Mouse (Mus musculus): Measurements from ENCODE around the gene 5730455P16Rik. TPM values are rescaled to one million over a fixed set of nuclear protein-coding genes. Genes with fewer than 3 reads are reported as not detected.
A peak's percentile ranks its signal among the peaks of the same experiment; 100 is the strongest.
"Not testable (repeated sequence)": the region's sequence is repeated elsewhere in the genome, so short reads cannot be mapped to it uniquely, and the experiment has no call there.

5730455P16Rik gene
- polyA plus RNA-seq, 1 experiment from 2014 or later = 21.2 TPM

GRCm38 (mm10) chr11:80395930-80396329 is 18.1 kb upstream of the 5730455P16Rik start:
- ATAC-seq (replicated peaks; ENCODE audit: low FRiP score) = no peak
- no peaks in the 10 kb centered on the region for H3K9me3 ChIP-seq (replicated peaks)
- H3K9ac ChIP-seq = no peak overlapping the region
- H3K27me3 ChIP-seq = no peaks in the 10 kb centered on the region
- no peak overlapping the region for H3K27ac ChIP-seq
- H3K4me2 ChIP-seq = no peak overlapping the region
- WGBS = 93% methylated on average over 3 of the region's 3 CpGs
- H3K4me1 ChIP-seq = no peaks in the 10 kb centered on the region
- no peak overlapping the region for H3K4me3 ChIP-seq (replicated peaks)
- H3K36me3 ChIP-seq = peaks cover 81% of the 10 kb centered on the region

GRCm38 (mm10) chr11:80391407-80392120 is 13.7 kb upstream of the 5730455P16Rik start:
- ATAC-seq (replicated peaks; ENCODE audit: low FRiP score) = no peak
- Histone ChIP-seq H3K36me3 (peaks cover 82% of the 10 kb centered on the region), H3K9ac (no peak overlapping the region), H3K4me3 (replicated peaks) (no peak overlapping the region), H3K9me3 (replicated peaks) (no peaks in the 10 kb centered on the region), H3K4me2 (no peak overlapping the region), H3K4me1 (peaks cover 4% of the 10 kb centered on the region; the same call in 1 of the 2 replicates), H3K27me3 (no peaks in the 10 kb centered on the region), H3K27ac (no peak overlapping the region)
- 82% methylated on average over 2 of the region's 2 CpGs for WGBS

GRCm38 (mm10) chr11:80389885-80390284 is 12.1 kb upstream of the 5730455P16Rik start:
- ATAC-seq (replicated peaks; ENCODE audit: low FRiP score) = no peak
- no peak overlapping the region for H3K27ac ChIP-seq
- peaks cover 19% of the 10 kb centered on the region for H3K4me1 ChIP-seq
- 88% methylated on average over 1 of the region's 1 CpGs for WGBS
- no peak overlapping the region for H3K9ac ChIP-seq
- H3K27me3 ChIP-seq = no peaks in the 10 kb centered on the region
- H3K36me3 ChIP-seq = peaks cover 74% of the 10 kb centered on the region
- H3K4me2 ChIP-seq = no peak overlapping the region
- no peak overlapping the region for H3K4me3 ChIP-seq (replicated peaks)
- no peaks in the 10 kb centered on the region for H3K9me3 ChIP-seq (replicated peaks)

- Histone ChIP-seq H3K4me1 (peaks cover 28% of the 10 kb centered on the region), H3K4me3 (replicated peaks) (no peak overlapping the region), H3K9me3 (replicated peaks) (no peaks in the 10 kb centered on the region), H3K9ac (no peak overlapping the region), H3K36me3 (peaks cover 55% of the 10 kb centered on the region), H3K4me2 (peak overlapping the region; percentile 68; the same call in 1 of the 2 replicates), H3K27me3 (no peaks in the 10 kb centered on the region), H3K27ac (no peak overlapping the region)
- 68% methylated on average over 2 of the region's 2 CpGs for WGBS
- ATAC-seq (replicated peaks; ENCODE audit: low FRiP score) = no peak
These were observed 9.0 kb upstream of the 5730455P16Rik start for GRCm38 (mm10) chr11:80386790-80387189.

GRCm38 (mm10) chr11:80385055-80385454 is 7.2 kb upstream of the 5730455P16Rik start:
- H3K27ac ChIP-seq = no peak overlapping the region
- H3K27me3 ChIP-seq = no peaks in the 10 kb centered on the region
- H3K9me3 ChIP-seq (replicated peaks) = no peaks in the 10 kb centered on the region
- 36% methylated on average over 4 of the region's 4 CpGs for WGBS
- H3K4me3 ChIP-seq (replicated peaks) = peak overlapping the region; percentile 93
- H3K4me2 ChIP-seq = peak overlapping the region; percentile 68
- no peak for ATAC-seq (replicated peaks; ENCODE audit: low FRiP score)
- H3K4me1 ChIP-seq = peaks cover 28% of the 10 kb centered on the region
- peaks cover 43% of the 10 kb centered on the region for H3K36me3 ChIP-seq
- peak overlapping the region; percentile 98 for H3K9ac ChIP-seq

- Histone ChIP-seq H3K9ac (peak overlapping the region; percentile 98), H3K27ac (no peak overlapping the region), H3K4me2 (peak overlapping the region; percentile 68), H3K4me1 (peaks cover 28% of the 10 kb centered on the region), H3K27me3 (no peaks in the 10 kb centered on the region), H3K4me3 (replicated peaks) (peak overlapping the region; percentile 93), H3K9me3 (replicated peaks) (no peaks in the 10 kb centered on the region), H3K36me3 (peaks cover 38% of the 10 kb centered on the region)
- no peak for ATAC-seq (replicated peaks; ENCODE audit: low FRiP score)
These were observed 6.6 kb upstream of the 5730455P16Rik start for GRCm38 (mm10) chr11:80384461-80384860.

GRCm38 (mm10) chr11:80383626-80384046 is 5.8 kb upstream of the 5730455P16Rik start:
- Histone ChIP-seq H3K4me3 (replicated peaks) (peak overlapping the region; percentile 93), H3K4me2 (peak overlapping the region; percentile 68), H3K27ac (peak overlapping the region; percentile 96), H3K9me3 (replicated peaks) (no peaks in the 10 kb centered on the region), H3K4me1 (peaks cover 28% of the 10 kb centered on the region), H3K9ac (peak overlapping the region; percentile 98), H3K36me3 (peaks cover 31% of the 10 kb centered on the region), H3K27me3 (no peaks in the 10 kb centered on the region)
- ATAC-seq (replicated peaks; ENCODE audit: low FRiP score) = peak; percentile 13; the same call in 1 of the 2 replicates
- WGBS = under 1% methylated on average over 20 of the region's 20 CpGs

- no peaks in the 10 kb centered on the region for H3K9me3 ChIP-seq (replicated peaks)
- under 1% methylated on average over 33 of the region's 33 CpGs for WGBS
- H3K27ac ChIP-seq = peak within 1 kb of the TSS; percentile 96
- peak within 1 kb of the TSS; percentile 68 for H3K4me2 ChIP-seq
- ATAC-seq (replicated peaks; ENCODE audit: low FRiP score) = peak; percentile 95
- peaks cover 32% of the 10 kb centered on the region for H3K4me1 ChIP-seq
- peak within 1 kb of the TSS; percentile 98 for H3K9ac ChIP-seq
- peaks cover 26% of the 10 kb centered on the region for H3K36me3 ChIP-seq
- peak within 1 kb of the TSS; percentile 93 for H3K4me3 ChIP-seq (replicated peaks)
- no peaks in the 10 kb centered on the region for H3K27me3 ChIP-seq
These were observed 5.3 kb upstream of the 5730455P16Rik start, which contains the start of gene Zfp207 for GRCm38 (mm10) chr11:80383019-80383625. Zfp207 (plus strand) TSS chr11:80383279.

GRCm38 (mm10) chr11:80382626-80383018 is 4.8 kb upstream of the 5730455P16Rik start:
- WGBS = 5% methylated on average over 12 of the region's 12 CpGs
- Histone ChIP-seq H3K36me3 (peaks cover 21% of the 10 kb centered on the region), H3K27ac (peak overlapping the region; percentile 96), H3K9me3 (replicated peaks) (no peaks in the 10 kb centered on the region), H3K4me1 (peaks cover 33% of the 10 kb centered on the region), H3K9ac (peak overlapping the region; percentile 98), H3K4me3 (replicated peaks) (peak overlapping the region; percentile 93), H3K4me2 (peak overlapping the region; percentile 68), H3K27me3 (no peaks in the 10 kb centered on the region)
- ATAC-seq (replicated peaks; ENCODE audit: low FRiP score) = no peak

GRCm38 (mm10) chr11:80379184-80379583 is 1.4 kb upstream of the 5730455P16Rik start:
- not testable (repeated sequence) for H3K9me3 ChIP-seq (replicated peaks); H3K27me3 ChIP-seq; H3K27ac ChIP-seq; H3K4me3 ChIP-seq (replicated peaks); ATAC-seq (replicated peaks; ENCODE audit: low FRiP score); H3K9ac ChIP-seq; H3K4me2 ChIP-seq
- 94% methylated on average over 7 of the region's 7 CpGs for WGBS
- Histone ChIP-seq H3K4me1 (peaks cover 17% of the 10 kb centered on the region), H3K36me3 (peaks cover 13% of the 10 kb centered on the region)

GRCm38 (mm10) chr11:80378452-80379068 is 726 bp upstream of the 5730455P16Rik start:
- H3K9ac ChIP-seq; ATAC-seq (replicated peaks; ENCODE audit: low FRiP score): not testable (repeated sequence)
- 64% methylated on average over 2 of the region's 2 CpGs for WGBS

GRCm38 (mm10) chr11:80376651-80377050 is 1.2 kb downstream of the 5730455P16Rik start:
- Histone ChIP-seq H3K4me3 (replicated peaks) (peak overlapping the region; percentile 87; the same call in 1 of the 2 replicates), H3K9ac (no peak overlapping the region), H3K27ac (no peak overlapping the region), H3K4me1 (peaks cover 13% of the 10 kb centered on the region), H3K36me3 (peaks cover 38% of the 10 kb centered on the region), H3K4me2 (no peak overlapping the region; the same call in 1 of the 2 replicates), H3K9me3 (replicated peaks) (no peaks in the 10 kb centered on the region), H3K27me3 (no peaks in the 10 kb centered on the region)
- no peak for ATAC-seq (replicated peaks; ENCODE audit: low FRiP score)
- 67% methylated on average over 4 of the region's 4 CpGs for WGBS

More at GRCm38 (mm10) chr11:80378452-80379068, 726 bp upstream of the 5730455P16Rik start:
- H3K4me3 ChIP-seq (replicated peaks) = peak overlapping the region; percentile 87
- not testable (repeated sequence) for H3K27me3 ChIP-seq; H3K9me3 ChIP-seq (replicated peaks)
- H3K4me1 ChIP-seq = peaks cover 17% of the 10 kb centered on the region
- H3K4me2 ChIP-seq = peak overlapping the region; percentile 82
- peaks cover 19% of the 10 kb centered on the region for H3K36me3 ChIP-seq
- H3K27ac ChIP-seq = peak overlapping the region; percentile 90

All from kidney, embryonic 15.5 days (tissue).